Mouse (Mus musculus) retina, embryonic 14.5 days (tissue): Measurements from ENCODE around the gene C2cd5.

ENCODE experiments used
- DNase-seq: peaks from one replicate; pipeline ENCODE4 v3.0.0-alpha.2; 2015; ENCODE audit warnings: low spot score

Gene C2cd5

GRCm38 (mm10) chr6:143072412-143073014 is 27.4 kb downstream of the C2cd5 start:
- DNase-seq = no peak

GRCm38 (mm10) chr6:143070736-143071135 is 29.2 kb downstream of the C2cd5 start:
- no peak for DNase-seq

DNA sequence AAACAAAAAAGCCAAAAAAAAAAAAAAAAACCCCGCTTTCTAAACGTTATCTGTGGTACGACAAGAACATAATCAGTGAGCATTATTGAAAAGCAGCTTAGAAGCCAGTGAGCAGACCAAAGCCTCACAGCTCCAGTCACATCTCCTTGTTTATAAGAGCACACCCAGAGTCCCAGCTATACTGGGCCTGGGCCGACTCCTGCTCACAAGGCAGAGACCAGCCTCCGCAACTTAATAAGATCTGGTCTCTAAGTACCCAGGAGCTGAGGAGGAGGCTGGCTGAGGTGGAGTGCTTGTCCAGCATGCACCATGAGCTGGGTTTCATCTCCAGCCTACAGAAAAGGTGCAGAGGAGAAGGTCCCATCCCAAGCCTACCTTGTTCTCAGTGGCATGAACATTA is 29.9 kb downstream of the C2cd5 start:
- no peak for DNase-seq

- DNase-seq = no peak
Observed at GRCm38 (mm10) chr6:143069606-143070005, 30.3 kb downstream of the C2cd5 start.

DNA sequence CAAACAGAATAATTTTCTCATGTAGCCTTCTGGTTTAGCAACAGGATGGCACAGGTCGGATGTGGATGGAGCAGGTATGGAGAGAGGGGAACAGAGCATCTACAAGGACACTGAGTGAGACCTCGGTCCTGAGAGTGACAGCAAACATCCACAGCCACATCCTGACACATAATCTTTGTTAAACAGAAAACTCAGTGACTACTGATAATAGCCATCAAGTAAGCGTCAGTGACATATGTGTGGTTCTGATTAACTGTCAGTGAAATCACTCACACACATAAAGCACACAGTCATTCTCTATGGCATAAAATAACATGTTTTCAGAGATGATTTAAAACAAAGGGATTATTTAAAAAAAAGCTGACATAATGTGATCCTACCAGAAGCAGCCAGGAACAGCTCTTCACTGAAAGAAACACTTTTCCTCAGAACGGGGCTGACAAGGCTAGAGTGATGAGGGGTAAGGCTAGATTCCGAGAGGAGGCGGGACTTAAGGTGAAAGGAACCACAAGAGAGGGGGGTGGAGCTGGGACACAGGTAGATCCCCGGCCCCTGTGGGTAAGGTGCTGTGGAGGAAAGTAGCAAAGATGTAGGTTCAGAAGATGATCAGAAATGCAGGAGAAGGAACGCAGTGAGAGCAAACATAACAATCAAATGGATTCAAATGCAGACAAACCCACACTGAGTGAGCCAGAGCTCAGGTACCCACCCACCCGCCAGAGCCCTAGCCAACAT is 31.6 kb downstream of the C2cd5 start:
- DNase-seq = no peak

DNA sequence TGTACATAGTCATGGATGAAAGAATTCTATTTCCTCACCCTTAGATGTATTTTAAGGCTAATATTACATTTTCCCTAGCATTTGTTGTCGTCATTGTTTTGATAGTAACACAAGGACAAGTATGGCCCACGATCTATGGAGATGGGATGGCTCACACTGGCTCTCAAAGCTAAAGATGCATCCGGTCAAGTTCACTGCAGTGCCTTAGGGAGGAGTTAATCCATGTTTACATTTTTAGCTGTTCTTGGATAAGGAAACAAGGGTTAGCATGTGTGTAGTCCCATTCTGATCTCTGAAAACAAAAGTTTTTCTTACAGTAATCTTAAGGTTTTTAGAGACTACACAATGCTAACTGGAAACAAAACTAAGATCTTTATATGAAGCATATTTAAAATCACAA is 32.3 kb downstream of the C2cd5 start:
- no peak for DNase-seq

DNA sequence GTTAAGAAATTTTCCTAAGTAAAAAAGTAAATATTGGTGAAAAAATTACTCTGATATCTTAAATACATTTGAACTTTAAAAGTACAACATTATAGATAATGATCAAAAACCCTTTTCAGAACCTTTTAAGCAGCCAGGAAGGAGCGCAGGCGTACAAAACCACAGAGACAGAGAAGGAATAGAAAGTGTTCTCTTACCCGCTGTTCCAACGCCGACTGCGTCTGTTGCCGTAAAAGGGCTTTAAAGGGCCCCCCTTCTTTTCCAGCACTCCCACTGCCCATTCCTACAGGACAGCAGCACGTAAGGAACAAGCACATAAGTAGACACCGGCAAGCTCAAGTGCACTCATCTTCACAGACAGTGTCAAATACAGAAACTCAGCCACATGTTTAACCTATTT is 33.1 kb downstream of the C2cd5 start:
- no peak for DNase-seq

GRCm38 (mm10) chr6:143064047-143064446 is 35.9 kb downstream of the C2cd5 start:
- no peak for DNase-seq

GRCm38 (mm10) chr6:143057601-143058000 is 42.3 kb downstream of the C2cd5 start:
- DNase-seq = no peak

- no peak for DNase-seq
Observed at GRCm38 (mm10) chr6:143051566-143051965, 48.4 kb downstream of the C2cd5 start.

DNA sequence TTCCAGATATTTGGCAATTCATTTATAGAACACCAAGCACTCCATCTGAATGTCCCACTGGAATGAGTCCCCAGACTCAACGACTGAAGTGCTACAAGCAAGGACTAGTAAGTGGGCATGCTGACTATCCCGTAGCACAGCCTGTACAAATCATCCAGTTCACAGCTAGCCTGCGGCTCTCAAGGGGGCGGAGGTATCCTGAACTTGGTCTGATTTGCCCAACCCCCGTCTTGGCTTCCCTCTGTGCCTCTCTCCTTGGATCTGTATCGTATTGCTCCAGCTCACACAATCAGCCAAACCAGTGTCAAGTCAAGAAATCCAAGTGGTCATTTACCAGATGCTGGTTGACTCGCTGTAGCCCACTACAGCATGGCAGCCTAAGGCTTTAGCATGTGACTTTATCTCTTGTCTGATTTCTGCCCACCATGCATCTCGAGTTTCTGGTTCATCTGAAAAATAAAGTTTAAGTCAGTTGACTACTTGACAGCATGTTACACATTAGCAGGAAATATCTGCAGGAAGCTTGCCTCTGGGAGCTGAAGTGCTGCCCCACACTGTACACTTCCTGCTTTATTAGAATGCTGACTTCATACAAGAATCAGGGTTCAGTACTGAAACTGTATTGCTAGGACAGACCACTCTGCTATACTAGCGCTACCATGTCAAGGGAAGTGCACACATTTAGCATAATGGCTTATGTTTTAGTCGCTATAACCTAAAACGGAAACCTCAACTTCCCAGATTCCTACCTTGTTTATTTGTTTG is 50.0 kb downstream of the C2cd5 start:
- DNase-seq = no peak

DNA sequence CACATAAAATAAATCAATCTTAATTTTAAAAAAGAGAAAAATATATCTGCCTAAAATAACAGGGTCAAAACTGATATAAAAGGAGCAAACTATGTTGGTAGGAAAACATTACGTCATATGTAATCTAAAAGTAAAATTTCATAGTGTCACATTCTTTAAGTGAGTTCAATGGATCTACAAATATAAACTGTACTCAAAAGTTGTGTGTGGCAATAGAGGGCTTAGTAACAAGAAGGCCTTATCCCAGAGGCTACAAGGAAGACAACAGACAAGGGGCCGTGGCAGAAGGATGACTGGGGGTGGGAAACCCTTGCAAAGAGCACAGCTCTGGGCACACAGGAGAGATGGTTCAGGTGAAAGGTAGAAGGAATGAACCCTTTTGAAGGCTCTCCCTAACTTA is 50.8 kb downstream of the C2cd5 start:
- DNase-seq = no peak

DNA sequence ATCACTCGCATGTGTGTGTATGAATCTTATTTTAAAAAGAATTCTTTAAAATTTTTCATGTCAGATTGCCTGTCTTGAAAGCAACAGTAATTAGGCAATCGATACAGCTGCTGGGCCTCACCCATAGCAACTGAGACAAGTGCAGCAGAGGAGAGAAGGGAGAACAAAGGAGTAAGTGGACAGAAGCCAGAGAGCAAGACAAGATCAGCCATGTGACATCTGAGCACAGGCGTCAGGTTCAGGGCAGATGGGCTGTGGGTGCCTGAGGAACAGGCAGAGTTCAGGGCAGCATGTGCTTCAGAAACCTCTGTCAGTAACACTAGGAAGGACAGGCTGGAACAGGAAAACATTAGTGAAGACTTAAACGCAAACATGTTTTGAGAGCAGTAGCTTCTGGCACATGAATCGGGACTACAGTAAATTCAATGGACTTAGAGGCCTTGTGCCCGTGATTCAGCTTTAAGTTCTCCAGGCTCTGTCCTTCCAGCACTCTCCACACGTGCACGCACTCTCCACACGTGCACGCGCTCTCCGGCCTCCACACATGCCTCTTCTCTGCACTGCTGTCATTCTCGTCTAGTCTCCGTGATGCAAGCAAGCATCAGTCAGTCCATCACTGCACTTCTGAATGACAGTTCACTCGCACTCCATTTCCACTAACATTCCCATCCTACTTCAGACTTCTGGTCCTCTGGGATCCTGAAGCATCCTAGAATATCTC is 52.2 kb downstream of the C2cd5 start:
- DNase-seq = no peak

- DNase-seq = no peak
Observed at GRCm38 (mm10) chr6:143041578-143041977, 58.4 kb downstream of the C2cd5 start.

DNA sequence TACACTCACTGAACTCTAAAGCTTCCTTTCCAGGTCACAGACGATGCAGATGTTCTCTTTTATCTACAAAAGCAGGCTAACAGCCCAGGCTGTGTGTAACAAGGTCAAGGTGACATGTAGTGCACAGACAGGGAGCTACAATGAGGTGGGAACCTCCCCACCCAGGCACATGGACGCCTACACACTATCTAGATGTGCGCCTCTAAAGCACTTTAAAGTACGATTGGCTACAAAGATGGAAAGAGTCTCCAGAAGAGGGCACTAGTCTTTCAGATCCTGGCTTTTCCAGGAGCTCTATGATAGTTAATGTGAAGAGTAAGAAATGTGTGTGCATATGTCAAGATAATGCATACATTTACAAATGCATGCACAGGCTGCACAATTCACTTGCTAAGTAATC is 64.7 kb downstream of the C2cd5 start:
- no peak for DNase-seq

GRCm38 (mm10) chr6:143034503-143034902 is 65.4 kb downstream of the C2cd5 start:
- DNase-seq = no peak

DNA sequence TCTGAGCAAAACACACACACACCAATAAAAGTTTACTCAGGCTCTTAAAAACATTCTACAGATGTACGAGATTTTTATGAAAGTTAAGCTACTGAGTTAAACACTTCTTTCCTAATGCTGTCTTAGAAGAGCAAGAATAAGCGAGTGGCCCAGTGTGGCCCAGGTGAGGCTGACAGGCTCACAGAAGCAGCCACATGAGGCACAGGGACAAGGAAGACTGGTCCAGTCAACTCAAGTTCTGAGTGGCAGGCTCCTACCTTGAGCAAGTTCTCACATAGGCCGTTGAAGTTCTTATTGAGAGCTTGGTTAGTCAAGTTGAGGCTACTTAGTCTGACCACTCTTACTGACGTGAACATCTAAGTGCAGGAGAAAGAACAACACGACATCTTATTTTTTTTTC is 69.4 kb downstream of the C2cd5 start:
- DNase-seq = no peak

DNA sequence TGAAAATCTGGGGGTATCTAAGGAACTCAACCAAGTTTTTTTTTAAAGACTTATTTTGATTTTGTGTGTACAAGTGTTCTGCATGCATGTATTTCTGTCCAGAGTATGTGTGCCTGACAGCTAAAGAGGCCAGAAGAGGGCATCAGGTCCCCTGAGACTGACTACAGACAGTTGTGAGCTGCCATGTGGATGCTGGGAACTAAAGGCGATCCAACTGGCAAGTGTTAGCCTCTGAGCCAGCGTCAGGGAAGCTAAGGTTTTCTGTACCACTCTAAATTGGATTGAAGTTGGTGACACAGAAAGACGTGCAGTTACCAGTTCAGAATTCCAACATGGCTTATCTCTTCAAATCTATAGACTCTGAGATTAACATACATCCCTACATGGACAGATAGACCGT is 72.0 kb downstream of the C2cd5 start:
- DNase-seq = no peak

DNA sequence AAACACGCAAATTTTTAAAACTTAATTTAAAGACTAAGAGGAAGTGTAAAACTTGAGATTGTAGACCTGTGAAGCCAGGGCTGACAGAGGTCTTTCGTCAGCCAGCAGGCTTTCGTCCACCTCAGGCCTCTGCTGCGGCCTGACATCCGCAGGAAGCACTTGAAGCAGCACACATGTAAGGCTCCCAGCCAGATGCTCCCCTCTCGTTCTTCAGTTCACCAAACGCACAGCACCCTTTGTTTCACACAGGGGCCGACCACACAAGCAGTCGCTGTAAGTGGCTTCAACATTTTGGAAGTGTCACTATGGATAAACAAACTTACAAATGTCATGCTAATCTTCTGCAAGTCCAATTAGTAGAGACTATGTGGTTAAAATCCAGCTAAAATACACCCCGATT is 72.5 kb downstream of the C2cd5 start:
- DNase-seq = no peak

GRCm38 (mm10) chr6:143023691-143024090 is 76.2 kb downstream of the C2cd5 start:
- DNase-seq = no peak

DNA sequence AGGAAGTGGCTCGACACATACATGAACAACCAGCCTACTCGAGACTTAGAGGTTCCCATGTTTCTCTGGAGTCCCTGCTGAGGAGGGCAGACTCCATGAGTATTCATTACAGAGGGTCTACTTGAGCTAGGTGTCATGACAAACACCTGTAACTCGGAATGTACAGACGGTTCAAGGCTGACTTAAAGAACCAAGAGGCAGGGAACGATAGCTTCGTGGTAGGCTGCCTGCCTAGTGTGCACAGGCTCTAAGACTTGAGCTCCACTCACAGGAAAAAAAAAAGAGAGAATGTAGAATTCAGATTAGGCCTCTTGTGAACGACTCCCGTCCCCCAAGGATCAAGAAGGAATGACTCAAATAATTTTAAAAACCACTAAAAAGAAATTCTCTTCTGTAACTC is 78.2 kb downstream of the C2cd5 start:
- no peak for DNase-seq

DNA sequence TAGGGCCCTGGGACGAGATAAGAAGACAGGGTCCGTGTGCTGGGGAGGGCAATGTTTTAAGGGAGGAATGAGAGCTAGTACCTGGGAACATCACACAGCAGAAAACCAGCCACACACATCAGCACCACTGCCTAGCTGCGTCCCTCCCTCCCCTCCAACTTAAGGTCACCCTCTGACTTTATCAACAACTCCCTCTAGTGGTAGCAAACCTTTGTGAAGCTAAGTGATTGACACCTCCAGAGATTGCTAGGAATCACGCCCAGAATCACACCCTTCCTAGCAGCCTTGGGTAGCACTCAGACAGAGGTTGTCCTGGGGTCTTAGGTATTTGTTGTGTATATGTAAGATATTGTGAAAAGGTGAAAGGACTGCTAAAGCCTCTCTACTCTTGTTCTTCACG is 79.3 kb downstream of the C2cd5 start:
- DNase-seq = peak; percentile 64

GRCm38 (mm10) chr6:143020146-143020545 is 79.8 kb downstream of the C2cd5 start:
- no peak for DNase-seq
